Mouse (Mus musculus) liver, postnatal 0 days (tissue): ENCODE data around the gene Snapc3. TPM values are rescaled to one million over a fixed set of nuclear protein-coding genes. Genes with fewer than 3 reads are reported as not detected.
A peak's percentile ranks its signal among the peaks of the same experiment; 100 is the strongest.

Source experiments
- ATAC-seq: fragments of 200-750 bp; cut with Nextera tagmentation; 2 replicates; pipeline ENCODE4 v1.8.0; 2017; ENCODE audit warnings: mild to moderate bottlenecking, moderate library complexity
- DNase-seq: peaks from one replicate; pipeline ENCODE4 v3.0.0-alpha.2; 2016
- H3K27ac ChIP-seq: fragments of 300-500 bp; sonication (generic); 2 replicates; pipeline ENCODE4 v1.5.1; 2014; ENCODE audit warnings: antibody characterized with exemption, moderate library complexity, mild to moderate bottlenecking, low read depth
- H3K27me3 ChIP-seq: fragments of 300-500 bp; sonication (generic); 2 replicates; pipeline ENCODE4 v1.6.1; 2014; ENCODE audit warnings: low read length, control low read depth, mixed read lengths; ENCODE audit not compliant: insufficient read depth
- H3K36me3 ChIP-seq: fragments of 300-500 bp; sonication (generic); replicated peaks from 2 replicates; pipeline ENCODE4 v1.6.1; 2014; ENCODE audit warnings: mild to moderate bottlenecking, control low read depth, low read length, moderate library complexity, mixed read lengths; ENCODE audit not compliant: insufficient read depth
- H3K4me1 ChIP-seq: fragments of 300-500 bp; sonication (generic); 2 replicates; pipeline ENCODE4 v1.6.1; 2014; ENCODE audit warnings: antibody characterized with exemption, mild to moderate bottlenecking, control low read depth; ENCODE audit not compliant: insufficient read depth
- H3K4me2 ChIP-seq: fragments of 300-500 bp; sonication (generic); 2 replicates; pipeline ENCODE4 v1.6.1; 2014; ENCODE audit warnings: low read depth, mild to moderate bottlenecking, low read length, moderate library complexity, mixed read lengths
- H3K4me3 ChIP-seq: fragments of 300-500 bp; sonication (generic); 2 replicates; pipeline ENCODE4 v1.5.1; 2014; ENCODE audit warnings: low read depth, low read length
- H3K9ac ChIP-seq: fragments of 300-500 bp; sonication (generic); replicated peaks from 2 replicates; pipeline ENCODE4 v1.6.1; 2014; ENCODE audit warnings: mild to moderate bottlenecking, moderate library complexity
- H3K9me3 ChIP-seq: fragments of 300-500 bp; sonication (generic); 2 replicates; pipeline ENCODE4 v1.6.1; 2016; ENCODE audit warnings: mild to moderate bottlenecking, control low read depth, low read length, mixed read lengths
- CTCF ChIP-seq: sonication (generic); IDR thresholded peaks from 2 replicates; pipeline ENCODE4 v1.5.1; 2016; ENCODE audit warnings: antibody characterized with exemption, low read depth
- EP300 ChIP-seq: IDR thresholded peaks from 2 replicates; pipeline ENCODE4 v1.6.1; 2016; ENCODE audit warnings: antibody characterized with exemption, low read depth, mild to moderate bottlenecking
- WGBS: fragments of 180-500 bp; shearing (Covaris S2); extraction: QIAGEN DNeasy Blood & Tissue Kit; methylation state at CpG from one replicate; pipeline ENCODE4 v1.1.7; 2014; ENCODE audit not compliant: insufficient replicate concordance; 5-methylcytosine and 5-hydroxymethylcytosine counted together
- polyA plus RNA-seq: library from polyadenylated mRNA; unstranded; fragments of >200 nt; fragmentation: Nextera tagmentation; extraction: Ambion mirVana; gene quantifications from 2 replicates; pipeline ENCODE4 v1.2.1, GENCODE M21; 2015

Snapc3 gene
- polyA plus RNA-seq, 1 experiment from 2014 or later, result 7.2 TPM

- DNase-seq, result no peak
- no peak overlapping the region for H3K4me2 ChIP-seq
- no peak overlapping the region for H3K9ac ChIP-seq
- H3K36me3 ChIP-seq, result no peaks in the 10 kb centered on the region
- WGBS, result 52% methylated on average over 3 of the region's 3 CpGs
- peaks cover 9% of the 10 kb centered on the region for H3K9me3 ChIP-seq
- H3K4me3 ChIP-seq, result no peak overlapping the region
- ATAC-seq, result no peak
- H3K27ac ChIP-seq, result no peak overlapping the region
- H3K27me3 ChIP-seq, result no peaks in the 10 kb centered on the region
- H3K4me1 ChIP-seq, result peaks cover 5% of the 10 kb centered on the region; the same call in 1 of the 2 replicates
- TF ChIP-seq EP300 (no peak), CTCF (no peak)
Observed at GRCm38 (mm10) chr4:83412060-83412459, 5.5 kb upstream of the Snapc3 start.

GRCm38 (mm10) chr4:83414241-83414824 is 3.2 kb upstream of the Snapc3 start:
- TF ChIP-seq CTCF, result no peak
- TF ChIP-seq EP300, result no peak
- ATAC-seq (no peak), DNase-seq (no peak)
- no peaks in the 10 kb centered on the region for H3K27me3 ChIP-seq
- WGBS, result 83% methylated on average over 5 of the region's 5 CpGs
- no peak overlapping the region for H3K9ac ChIP-seq
- H3K4me2 ChIP-seq, result no peak overlapping the region
- H3K4me3 ChIP-seq, result no peak overlapping the region
- no peaks in the 10 kb centered on the region for H3K36me3 ChIP-seq
- H3K9me3 ChIP-seq, result no peaks in the 10 kb centered on the region
- peaks cover 13% of the 10 kb centered on the region for H3K4me1 ChIP-seq
- no peak overlapping the region for H3K27ac ChIP-seq

- no peak for DNase-seq
- peaks cover 13% of the 10 kb centered on the region for H3K4me1 ChIP-seq
- peaks cover 4% of the 10 kb centered on the region; the same call in 1 of the 2 replicates for H3K36me3 ChIP-seq
- under 1% methylated on average over 30 of the region's 30 CpGs for WGBS
- no peaks in the 10 kb centered on the region for H3K27me3 ChIP-seq
- H3K9ac ChIP-seq, result peak overlapping the region; percentile 90
- H3K4me3 ChIP-seq, result peak overlapping the region; percentile 89
- no peak for TF ChIP-seq CTCF
- TF ChIP-seq EP300, result no peak
- H3K9me3 ChIP-seq, result no peaks in the 10 kb centered on the region
- ATAC-seq, result peak; percentile 47
- H3K4me2 ChIP-seq, result peak overlapping the region; percentile 89
- peak overlapping the region; percentile 49 for H3K27ac ChIP-seq
Observed at GRCm38 (mm10) chr4:83417820-83418186, 279 bp downstream of the Snapc3 start.

- 57% methylated on average over 2 of the region's 2 CpGs for WGBS
- H3K9ac ChIP-seq, result peak overlapping the region; percentile 90; the same call in 1 of the 2 replicates
Observed at GRCm38 (mm10) chr4:83418781-83419180, 1.3 kb downstream of the Snapc3 start.

GRCm38 (mm10) chr4:83423641-83424040 is 6.1 kb downstream of the Snapc3 start:
- Histone ChIP-seq H3K4me1 (peaks cover 4% of the 10 kb centered on the region), H3K27me3 (no peaks in the 10 kb centered on the region), H3K4me2 (no peak overlapping the region), H3K36me3 (peaks cover 27% of the 10 kb centered on the region), H3K27ac (no peak overlapping the region), H3K4me3 (no peak overlapping the region), H3K9me3 (no peaks in the 10 kb centered on the region), H3K9ac (no peak overlapping the region)
- no peak for ATAC-seq
- DNase-seq, result no peak
- no peak for TF ChIP-seq CTCF
- no peak for TF ChIP-seq EP300
- WGBS, result 89% methylated on average over 6 of the region's 6 CpGs

More at GRCm38 (mm10) chr4:83418781-83419180, 1.3 kb downstream of the Snapc3 start:
- Histone ChIP-seq H3K9me3 (no peaks in the 10 kb centered on the region), H3K4me1 (peaks cover 13% of the 10 kb centered on the region), H3K36me3 (peaks cover 7% of the 10 kb centered on the region; the same call in 1 of the 2 replicates), H3K27me3 (no peaks in the 10 kb centered on the region), H3K27ac (no peak overlapping the region), H3K4me2 (peak overlapping the region; percentile 89), H3K4me3 (peak overlapping the region; percentile 89)
- DNase-seq (no peak), ATAC-seq (no peak)
- no peak for TF ChIP-seq CTCF
- no peak for TF ChIP-seq EP300

GRCm38 (mm10) chr4:83425119-83425518 is 7.6 kb downstream of the Snapc3 start:
- no peak overlapping the region for H3K9ac ChIP-seq
- no peak for TF ChIP-seq CTCF
- no peak overlapping the region for H3K27ac ChIP-seq

GRCm38 (mm10) chr4:83427141-83427540 is 9.6 kb downstream of the Snapc3 start:
- H3K27me3 ChIP-seq, result no peaks in the 10 kb centered on the region
- no peaks in the 10 kb centered on the region for H3K4me1 ChIP-seq
- no peak overlapping the region for H3K9ac ChIP-seq
- no peak for ATAC-seq
- H3K4me3 ChIP-seq, result no peak overlapping the region
- no peak for DNase-seq
- H3K27ac ChIP-seq, result no peak overlapping the region
- peaks cover 31% of the 10 kb centered on the region for H3K36me3 ChIP-seq
- H3K4me2 ChIP-seq, result no peak overlapping the region
- H3K9me3 ChIP-seq, result no peaks in the 10 kb centered on the region
- TF ChIP-seq CTCF (no peak), EP300 (no peak)
- 83% methylated on average over 7 of the region's 7 CpGs for WGBS

More at GRCm38 (mm10) chr4:83425119-83425518, 7.6 kb downstream of the Snapc3 start:
- Histone ChIP-seq H3K27me3 (no peaks in the 10 kb centered on the region), H3K9me3 (no peaks in the 10 kb centered on the region), H3K4me2 (no peak overlapping the region), H3K4me3 (no peak overlapping the region), H3K36me3 (peaks cover 30% of the 10 kb centered on the region), H3K4me1 (no peaks in the 10 kb centered on the region)
- 90% methylated on average over 4 of the region's 4 CpGs for WGBS
- no peak for DNase-seq
- no peak for ATAC-seq
